Mouse (Mus musculus): ENCODE measurements around the gene Rgs2. TPM values are rescaled to one million over a fixed set of nuclear protein-coding genes. Genes with fewer than 3 reads are reported as not detected.

The Rgs2 gene
- polyA plus RNA-seq, 1 experiment from 2014 or later: 108 TPM

DNA sequence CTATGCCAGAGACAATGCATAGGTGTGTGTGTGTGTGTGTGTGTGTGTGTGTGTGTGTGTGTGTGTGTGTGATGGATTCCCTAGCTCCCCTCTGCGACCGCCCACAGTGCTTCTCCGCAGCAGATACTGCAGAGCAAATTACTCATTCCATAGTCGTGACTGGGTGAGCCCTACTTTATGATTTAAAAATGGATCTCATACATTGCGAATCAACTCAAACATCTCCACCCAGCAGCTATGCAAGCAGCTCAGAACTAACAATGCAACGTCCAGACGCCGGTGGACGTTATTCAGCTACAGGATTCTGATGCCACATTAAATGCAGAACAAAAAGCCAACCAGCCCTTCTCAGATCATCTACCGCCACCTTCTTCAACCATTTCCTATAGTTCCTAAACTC, 545 bp downstream of the Rgs2 start:
- peak; percentile 1; the same call in 1 of the 2 replicates for ATAC-seq (ENCODE audit: low FRiP score, low read depth)
- H3K9me3 ChIP-seq: no peaks in the 10 kb centered on the region
- WGBS: 1% methylated on average over 10 of the region's 10 CpGs

GRCm38 (mm10) chr1:144002715-144003066, 1.3 kb downstream of the Rgs2 start:
- Histone ChIP-seq H3K36me3 (peaks cover 14% of the 10 kb centered on the region; the same call in 1 of the 2 replicates), H3K4me2 (replicated peaks) (peak overlapping the region; percentile 78), H3K4me3 (peak overlapping the region; percentile 66), H3K27me3 (no peaks in the 10 kb centered on the region), H3K27ac (replicated peaks) (no peak overlapping the region), H3K9me3 (no peaks in the 10 kb centered on the region), H3K9ac (replicated peaks) (peak overlapping the region; percentile 69), H3K4me1 (peaks cover 17% of the 10 kb centered on the region)
- WGBS: 64% methylated on average over 4 of the region's 4 CpGs
- ATAC-seq (ENCODE audit: low FRiP score, low read depth): no peak

More for the DNA sequence above, 545 bp downstream of the Rgs2 start:
- Histone ChIP-seq H3K4me1 (peaks cover 17% of the 10 kb centered on the region), H3K27ac (replicated peaks) (peak overlapping the region; percentile 79), H3K27me3 (no peaks in the 10 kb centered on the region), H3K4me2 (replicated peaks) (peak overlapping the region; percentile 78), H3K9ac (replicated peaks) (peak overlapping the region; percentile 69), H3K4me3 (peak overlapping the region; percentile 66), H3K36me3 (peaks cover 14% of the 10 kb centered on the region; the same call in 1 of the 2 replicates)

DNA sequence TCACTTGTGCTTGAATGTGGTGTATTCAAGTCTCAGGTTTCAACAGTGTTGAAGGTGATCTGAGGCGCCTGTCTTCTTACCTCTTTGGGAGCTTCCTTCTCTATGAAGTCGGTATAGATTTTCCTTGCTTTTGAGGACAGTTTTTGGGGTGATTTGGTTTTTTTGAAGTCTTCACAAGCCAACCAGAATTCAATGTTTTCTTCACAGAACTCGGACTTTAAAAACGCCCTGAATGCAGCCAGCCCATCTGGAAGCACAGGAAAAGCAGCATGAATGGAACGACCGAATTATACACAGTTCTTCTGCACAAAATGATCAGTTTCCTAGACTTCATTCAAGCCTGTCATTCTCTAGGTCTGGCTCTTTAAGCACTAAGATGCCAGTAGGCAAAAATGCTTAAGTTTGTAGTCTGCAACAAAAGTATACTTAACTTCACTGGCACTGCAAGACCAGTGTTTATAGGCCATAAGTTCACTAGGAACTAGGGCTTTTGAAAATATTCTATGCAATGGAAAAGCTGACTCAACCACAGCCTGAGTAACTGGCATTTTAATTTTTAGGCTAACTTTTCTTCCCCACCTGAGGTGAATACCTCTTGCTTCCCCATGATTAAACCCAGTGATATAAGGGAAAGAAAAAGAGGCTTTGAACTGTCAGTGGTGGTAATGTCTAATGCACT, 1.8 kb downstream of the Rgs2 start:
- Histone ChIP-seq H3K27ac (replicated peaks) (no peak overlapping the region), H3K4me2 (replicated peaks) (peak overlapping the region; percentile 78), H3K9ac (replicated peaks) (no peak overlapping the region), H3K4me1 (peaks cover 17% of the 10 kb centered on the region), H3K36me3 (peaks cover 14% of the 10 kb centered on the region; the same call in 1 of the 2 replicates), H3K9me3 (no peaks in the 10 kb centered on the region), H3K4me3 (peak overlapping the region; percentile 66), H3K27me3 (no peaks in the 10 kb centered on the region)
- ATAC-seq (ENCODE audit: low FRiP score, low read depth): no peak
- WGBS: 90% methylated on average over 6 of the region's 6 CpGs

GRCm38 (mm10) chr1:144000246-144000645, 3.7 kb downstream of the Rgs2 start:
- Histone ChIP-seq H3K36me3 (peaks cover 14% of the 10 kb centered on the region; the same call in 1 of the 2 replicates), H3K4me2 (replicated peaks) (no peak overlapping the region), H3K4me3 (no peak overlapping the region), H3K4me1 (peaks cover 17% of the 10 kb centered on the region), H3K9ac (replicated peaks) (no peak overlapping the region), H3K27me3 (no peaks in the 10 kb centered on the region), H3K9me3 (no peaks in the 10 kb centered on the region), H3K27ac (replicated peaks) (no peak overlapping the region)
- WGBS: 93% methylated on average over 4 of the region's 4 CpGs
- ATAC-seq (ENCODE audit: low FRiP score, low read depth): no peak

DNA sequence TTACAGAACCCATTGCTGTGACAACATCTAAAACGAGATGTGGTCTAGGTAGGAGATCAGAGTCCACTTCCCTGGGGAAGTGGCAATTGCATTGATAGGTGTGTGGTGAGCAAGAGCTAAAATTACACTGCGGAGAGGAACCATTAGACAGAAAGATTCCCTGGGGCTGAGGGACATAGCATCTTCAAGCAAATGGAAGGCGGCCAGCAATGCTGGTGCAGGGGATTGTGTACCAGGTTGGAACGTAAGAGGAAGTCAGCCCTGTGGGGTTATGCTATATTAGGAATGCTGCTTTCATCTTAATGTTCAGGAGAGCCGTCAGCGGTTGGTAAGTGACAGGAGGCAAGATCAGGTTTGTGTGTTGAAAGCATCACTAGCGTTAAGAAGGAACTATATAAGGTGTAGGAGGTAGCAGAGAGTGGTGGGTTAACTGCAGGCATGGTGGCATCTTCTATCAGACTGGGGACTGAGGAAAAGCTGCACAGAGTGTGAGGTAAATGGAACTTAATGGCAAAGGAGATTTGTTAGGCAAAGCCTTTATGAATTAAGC, 4.5 kb downstream of the Rgs2 start:
- Histone ChIP-seq H3K4me3 (no peak overlapping the region), H3K4me1 (peaks cover 11% of the 10 kb centered on the region), H3K36me3 (peaks cover 14% of the 10 kb centered on the region; the same call in 1 of the 2 replicates), H3K9me3 (no peaks in the 10 kb centered on the region), H3K4me2 (replicated peaks) (no peak overlapping the region), H3K9ac (replicated peaks) (no peak overlapping the region), H3K27me3 (no peaks in the 10 kb centered on the region), H3K27ac (replicated peaks) (no peak overlapping the region)
- WGBS: 79% methylated on average over 7 of the region's 7 CpGs
- no peak for ATAC-seq (ENCODE audit: low FRiP score, low read depth)

DNA sequence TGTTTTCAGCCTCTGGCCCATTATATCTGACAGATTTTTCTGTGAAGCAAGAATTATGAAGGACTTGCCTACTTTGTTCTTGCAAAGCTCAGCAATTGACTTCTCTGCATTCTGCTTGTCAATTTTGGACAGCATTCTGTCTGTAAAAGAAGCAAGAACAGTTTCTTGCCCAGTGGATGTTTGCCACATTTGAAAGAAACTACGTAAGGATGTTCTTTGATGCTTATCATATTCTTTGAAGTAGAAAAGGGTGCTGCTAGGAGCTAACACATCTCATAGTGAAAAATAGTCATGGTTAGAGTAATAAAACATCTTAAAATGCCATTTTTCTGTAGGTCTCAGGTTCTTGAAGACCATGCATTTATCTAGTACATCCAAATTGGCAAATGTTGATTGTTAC, 10.9 kb downstream of the Rgs2 start:
- ATAC-seq (ENCODE audit: low FRiP score, low read depth): no peak
- WGBS: 88% methylated on average over 1 of the region's 1 CpGs
- no peak overlapping the region for H3K4me3 ChIP-seq
- H3K27ac ChIP-seq (replicated peaks): no peak overlapping the region
- H3K9me3 ChIP-seq: no peaks in the 10 kb centered on the region
- H3K27me3 ChIP-seq: no peaks in the 10 kb centered on the region
- no peak overlapping the region for H3K4me2 ChIP-seq (replicated peaks)
- H3K4me1 ChIP-seq: no peaks in the 10 kb centered on the region
- H3K9ac ChIP-seq (replicated peaks): no peak overlapping the region
- H3K36me3 ChIP-seq: no peaks in the 10 kb centered on the region

DNA sequence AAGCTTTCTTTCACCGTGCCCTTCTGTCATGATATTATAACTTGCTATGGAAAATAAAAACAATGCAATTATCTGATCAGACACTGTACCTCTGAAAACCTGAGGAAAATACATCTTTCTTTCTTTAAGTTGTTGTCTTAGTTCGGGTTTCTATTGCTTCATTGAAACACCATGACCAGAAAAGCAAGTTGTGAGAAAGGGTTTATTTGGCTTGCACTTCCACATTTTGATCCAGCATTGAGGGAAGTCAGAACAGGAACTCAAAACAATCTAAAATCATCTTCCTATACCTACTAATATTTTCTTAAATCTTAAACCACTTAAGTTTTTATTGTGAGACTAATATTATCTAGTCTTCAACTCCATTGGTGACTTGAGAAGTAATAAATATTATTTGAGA, 11.4 kb downstream of the Rgs2 start:
- Histone ChIP-seq H3K4me1 (no peaks in the 10 kb centered on the region), H3K27ac (replicated peaks) (no peak overlapping the region), H3K27me3 (no peaks in the 10 kb centered on the region), H3K9ac (replicated peaks) (no peak overlapping the region), H3K36me3 (no peaks in the 10 kb centered on the region), H3K4me2 (replicated peaks) (no peak overlapping the region), H3K4me3 (no peak overlapping the region), H3K9me3 (no peaks in the 10 kb centered on the region)
- WGBS: 75% methylated on average over 2 of the region's 2 CpGs
- no peak for ATAC-seq (ENCODE audit: low FRiP score, low read depth)

- Histone ChIP-seq H3K9ac (replicated peaks) (no peak overlapping the region), H3K4me2 (replicated peaks) (no peak overlapping the region), H3K27ac (replicated peaks) (no peak overlapping the region), H3K4me1 (no peaks in the 10 kb centered on the region), H3K27me3 (no peaks in the 10 kb centered on the region), H3K36me3 (no peaks in the 10 kb centered on the region), H3K4me3 (no peak overlapping the region), H3K9me3 (no peaks in the 10 kb centered on the region)
- 66% methylated on average over 5 of the region's 5 CpGs for WGBS
- no peak for ATAC-seq (ENCODE audit: low FRiP score, low read depth)
Observed at GRCm38 (mm10) chr1:143990263-143990662, 13.7 kb downstream of the Rgs2 start.

- Histone ChIP-seq H3K27me3 (no peaks in the 10 kb centered on the region), H3K9me3 (no peaks in the 10 kb centered on the region), H3K9ac (replicated peaks) (no peak overlapping the region), H3K36me3 (no peaks in the 10 kb centered on the region), H3K4me3 (no peak overlapping the region), H3K4me2 (replicated peaks) (no peak overlapping the region), H3K27ac (replicated peaks) (no peak overlapping the region), H3K4me1 (no peaks in the 10 kb centered on the region)
- 22% methylated on average over 5 of the region's 5 CpGs for WGBS
- peak; percentile 75; the same call in 1 of the 2 replicates for ATAC-seq (ENCODE audit: low FRiP score, low read depth)
Observed at GRCm38 (mm10) chr1:143989773-143990172, 14.2 kb downstream of the Rgs2 start.

DNA sequence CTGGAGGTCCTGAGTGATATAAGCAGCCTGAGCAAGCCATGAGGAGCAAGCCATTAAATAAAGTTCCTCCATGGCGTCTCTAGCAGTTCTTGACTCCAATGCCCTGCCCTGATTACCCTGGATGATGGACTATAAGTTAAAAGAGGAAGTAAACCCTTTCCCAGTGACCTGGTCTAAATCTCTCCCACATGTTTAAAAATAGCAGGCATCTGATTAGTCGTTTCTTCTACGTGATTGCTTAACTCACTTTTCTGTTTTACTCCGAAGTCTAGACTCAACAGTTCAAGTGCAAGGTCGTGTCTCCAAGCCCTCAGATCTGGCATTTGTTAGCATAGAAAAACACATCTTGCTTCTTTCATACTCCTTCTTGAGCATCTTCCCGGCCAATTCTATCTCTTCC, 15.2 kb downstream of the Rgs2 start:
- H3K9ac ChIP-seq (replicated peaks): no peak overlapping the region
- 77% methylated on average over 6 of the region's 6 CpGs for WGBS

GRCm38 (mm10) chr1:143984988-143985625, 18.9 kb downstream of the Rgs2 start:
- H3K9ac ChIP-seq (replicated peaks): no peak overlapping the region
- WGBS: 82% methylated on average over 6 of the region's 6 CpGs
- no peak for ATAC-seq (ENCODE audit: low FRiP score, low read depth)
- H3K27me3 ChIP-seq: no peaks in the 10 kb centered on the region
- no peaks in the 10 kb centered on the region for H3K9me3 ChIP-seq
- no peak overlapping the region for H3K4me2 ChIP-seq (replicated peaks)
- H3K4me1 ChIP-seq: no peaks in the 10 kb centered on the region
- no peak overlapping the region for H3K27ac ChIP-seq (replicated peaks)
- no peak overlapping the region for H3K4me3 ChIP-seq
- no peaks in the 10 kb centered on the region for H3K36me3 ChIP-seq

More for the DNA sequence above, 15.2 kb downstream of the Rgs2 start:
- Histone ChIP-seq H3K27ac (replicated peaks) (no peak overlapping the region), H3K9me3 (no peaks in the 10 kb centered on the region), H3K4me1 (no peaks in the 10 kb centered on the region), H3K4me3 (no peak overlapping the region), H3K36me3 (no peaks in the 10 kb centered on the region), H3K4me2 (replicated peaks) (no peak overlapping the region), H3K27me3 (no peaks in the 10 kb centered on the region)
- ATAC-seq (ENCODE audit: low FRiP score, low read depth): no peak

- no peak overlapping the region for H3K9ac ChIP-seq (replicated peaks)
- no peaks in the 10 kb centered on the region for H3K9me3 ChIP-seq
- H3K36me3 ChIP-seq: no peaks in the 10 kb centered on the region
- no peaks in the 10 kb centered on the region for H3K4me1 ChIP-seq
- H3K27ac ChIP-seq (replicated peaks): no peak overlapping the region
- no peak overlapping the region for H3K4me3 ChIP-seq
- WGBS: 37% methylated on average over 3 of the region's 3 CpGs
- H3K27me3 ChIP-seq: no peaks in the 10 kb centered on the region
- 0 out of 2 replicates have a peak, but pooled peaks have one; percentile 34 for ATAC-seq (ENCODE audit: low FRiP score, low read depth)
- no peak overlapping the region for H3K4me2 ChIP-seq (replicated peaks)
Observed at GRCm38 (mm10) chr1:143982765-143983312, 21.1 kb downstream of the Rgs2 start.
